Mouse (Mus musculus): ENCODE data around the gene Gchfr. TPM values are rescaled to one million over a fixed set of nuclear protein-coding genes. Genes with fewer than 3 reads are reported as not detected.
A peak's percentile ranks its signal among the peaks of the same experiment; 100 is the strongest.

The Gchfr gene
- total and polyA plus RNA-seq, 3 experiments, result 8.0 to 28.8 (median 10.2) TPM

DNA sequence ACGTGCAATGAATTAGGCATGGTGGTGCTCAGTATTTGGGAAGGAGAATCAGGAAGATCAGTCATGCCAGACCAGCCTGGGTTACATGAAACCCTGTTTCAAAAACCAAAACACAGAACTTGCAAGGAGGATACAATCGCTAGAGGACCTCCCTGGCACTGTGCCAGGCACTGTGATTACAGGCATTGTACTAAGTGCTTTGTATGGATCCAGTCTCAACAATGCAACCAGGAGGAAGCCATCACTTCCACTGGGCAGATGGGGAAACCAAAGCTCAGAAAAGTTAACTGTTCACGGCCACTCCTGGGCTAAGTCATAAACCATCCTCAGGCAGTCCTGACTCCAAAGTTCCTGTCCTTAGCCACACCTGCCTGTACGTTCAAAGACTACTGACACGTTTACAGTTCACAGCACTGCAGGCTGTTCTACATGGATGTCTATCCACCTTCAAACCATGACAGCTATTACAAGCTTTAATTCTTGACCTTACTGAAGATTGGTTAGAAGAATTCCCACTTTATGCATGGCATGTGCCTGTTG lies 35.4 kb downstream of the Gchfr start:
- DNase-seq, result peak; percentile 41 to 43
- Histone ChIP-seq H3K4me3 (no peak overlapping the region), H3K27ac (peak overlapping the region; percentile 63), H3K36me3 (ENCODE audit: control insufficient read depth, insufficient read depth, low read length) (no peaks in the 10 kb centered on the region), H3K9ac (ENCODE audit: low read depth, low read length) (no peak overlapping the region), H3K4me1 (ENCODE audit: control insufficient read depth, insufficient read depth, low read length) (peaks cover 10% of the 10 kb centered on the region), H3K27me3 (ENCODE audit: control insufficient read depth, insufficient read depth, low read length) (no peaks in the 10 kb centered on the region), H3K79me2 (replicated peaks; ENCODE audit: control insufficient read depth, insufficient read depth, low read length) (no peaks in the 10 kb centered on the region; the same call in 1 of the 2 replicates)
- 43% methylated on average over 5 of the region's 5 CpGs for WGBS
- no peak for TF ChIP-seq CTCF (IDR thresholded peaks at IDR 0.05)
- no peak for TF ChIP-seq POLR2A (IDR thresholded peaks at IDR 0.05; ENCODE audit: insufficient read depth, low read depth, low read length)
- TF ChIP-seq EP300 (IDR thresholded peaks at IDR 0.05; ENCODE audit: insufficient read depth, low read depth, low read length), result no peak
- intact Hi-C loops (cut with DNase I), result no loop called here

DNA sequence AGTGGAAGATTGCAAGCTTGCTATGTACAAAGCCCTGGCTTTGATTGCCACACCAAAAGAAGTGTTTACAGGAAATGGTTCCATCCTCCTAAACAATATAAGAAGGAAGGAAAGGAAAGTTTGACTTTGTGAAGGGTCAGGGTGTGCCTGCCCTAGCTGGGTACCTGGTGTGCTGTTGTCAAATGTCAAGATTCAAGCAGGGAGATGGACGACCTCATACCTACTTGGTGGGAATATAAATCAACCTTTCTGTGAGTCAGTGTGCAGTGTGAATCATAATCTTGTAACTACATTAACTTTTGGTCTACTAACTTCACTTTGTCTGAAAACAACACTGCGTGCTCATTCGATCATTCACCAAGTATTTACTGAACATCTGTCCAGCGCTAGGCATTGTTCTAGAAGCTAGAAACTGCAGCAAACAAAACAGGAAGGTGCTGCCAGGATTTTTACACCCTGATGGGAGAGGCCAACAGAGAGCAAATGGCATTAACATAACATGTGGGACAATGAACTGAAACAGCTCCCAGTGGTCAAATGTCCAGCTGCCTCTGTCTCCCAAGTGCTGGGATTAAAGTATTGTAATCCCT lies 36.4 kb downstream of the Gchfr start:
- 49% methylated on average over 4 of the region's 4 CpGs for whole genome bisulfite sequencing
- no peak for DNase-seq
- H3K4me3 ChIP-seq, result no peak overlapping the region
- peak overlapping the region; percentile 63 for H3K27ac ChIP-seq
- H3K4me1 ChIP-seq (ENCODE audit: control insufficient read depth, insufficient read depth, low read length), result peaks cover 7% of the 10 kb centered on the region
- H3K9ac ChIP-seq (ENCODE audit: low read depth, low read length), result no peak overlapping the region
- H3K79me2 ChIP-seq (replicated peaks; ENCODE audit: control insufficient read depth, insufficient read depth, low read length), result no peaks in the 10 kb centered on the region; the same call in 1 of the 2 replicates
- intact Hi-C loops (cut with DNase I), result no loop called here
- H3K27me3 ChIP-seq (ENCODE audit: control insufficient read depth, insufficient read depth, low read length), result no peaks in the 10 kb centered on the region
- no peaks in the 10 kb centered on the region for H3K36me3 ChIP-seq (ENCODE audit: control insufficient read depth, insufficient read depth, low read length)
- TF ChIP-seq EP300 (IDR thresholded peaks at IDR 0.05; ENCODE audit: insufficient read depth, low read depth, low read length) (no peak), POLR2A (IDR thresholded peaks at IDR 0.05; ENCODE audit: insufficient read depth, low read depth, low read length) (no peak), CTCF (IDR thresholded peaks at IDR 0.05) (no peak)

DNA sequence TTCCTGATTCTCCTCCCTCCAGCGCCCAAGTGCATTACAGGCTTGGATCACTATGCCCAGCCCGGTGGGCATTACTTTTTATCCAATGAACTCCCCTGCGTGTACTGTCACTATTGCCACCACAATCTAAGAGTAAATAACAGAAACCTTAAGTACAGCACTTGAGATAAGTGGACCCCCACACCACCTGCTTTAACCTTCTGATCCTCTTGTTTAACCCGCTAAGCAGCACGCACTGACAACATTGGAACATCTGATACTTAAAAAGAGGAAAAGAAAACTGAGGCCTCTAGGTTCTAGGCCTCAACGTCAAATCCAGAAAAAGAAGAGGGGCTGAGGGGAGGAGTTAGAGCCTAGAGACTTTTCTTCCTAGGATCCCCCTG lies 40.4 kb downstream of the Gchfr start:
- Histone ChIP-seq H3K4me1 (ENCODE audit: control insufficient read depth, insufficient read depth, low read length) (peaks cover 7% of the 10 kb centered on the region), H3K27ac (peak overlapping the region; percentile 96), H3K9ac (ENCODE audit: low read depth, low read length) (peak overlapping the region; percentile 72; the same call in 1 of the 2 replicates), H3K36me3 (ENCODE audit: control insufficient read depth, insufficient read depth, low read length) (no peaks in the 10 kb centered on the region), H3K27me3 (ENCODE audit: control insufficient read depth, insufficient read depth, low read length) (no peaks in the 10 kb centered on the region), H3K4me3 (peak overlapping the region; percentile 84), H3K79me2 (replicated peaks; ENCODE audit: control insufficient read depth, insufficient read depth, low read length) (no peaks in the 10 kb centered on the region)
- 15% methylated on average over 6 of the region's 6 CpGs for WGBS
- intact Hi-C loops (cut with DNase I), result no loop called here
- DNase-seq, result no peak
- TF ChIP-seq EP300 (IDR thresholded peaks at IDR 0.05; ENCODE audit: insufficient read depth, low read depth, low read length), result no peak
- TF ChIP-seq POLR2A (IDR thresholded peaks at IDR 0.05; ENCODE audit: insufficient read depth, low read depth, low read length), result no peak
- TF ChIP-seq CTCF (IDR thresholded peaks at IDR 0.05), result no peak

DNA sequence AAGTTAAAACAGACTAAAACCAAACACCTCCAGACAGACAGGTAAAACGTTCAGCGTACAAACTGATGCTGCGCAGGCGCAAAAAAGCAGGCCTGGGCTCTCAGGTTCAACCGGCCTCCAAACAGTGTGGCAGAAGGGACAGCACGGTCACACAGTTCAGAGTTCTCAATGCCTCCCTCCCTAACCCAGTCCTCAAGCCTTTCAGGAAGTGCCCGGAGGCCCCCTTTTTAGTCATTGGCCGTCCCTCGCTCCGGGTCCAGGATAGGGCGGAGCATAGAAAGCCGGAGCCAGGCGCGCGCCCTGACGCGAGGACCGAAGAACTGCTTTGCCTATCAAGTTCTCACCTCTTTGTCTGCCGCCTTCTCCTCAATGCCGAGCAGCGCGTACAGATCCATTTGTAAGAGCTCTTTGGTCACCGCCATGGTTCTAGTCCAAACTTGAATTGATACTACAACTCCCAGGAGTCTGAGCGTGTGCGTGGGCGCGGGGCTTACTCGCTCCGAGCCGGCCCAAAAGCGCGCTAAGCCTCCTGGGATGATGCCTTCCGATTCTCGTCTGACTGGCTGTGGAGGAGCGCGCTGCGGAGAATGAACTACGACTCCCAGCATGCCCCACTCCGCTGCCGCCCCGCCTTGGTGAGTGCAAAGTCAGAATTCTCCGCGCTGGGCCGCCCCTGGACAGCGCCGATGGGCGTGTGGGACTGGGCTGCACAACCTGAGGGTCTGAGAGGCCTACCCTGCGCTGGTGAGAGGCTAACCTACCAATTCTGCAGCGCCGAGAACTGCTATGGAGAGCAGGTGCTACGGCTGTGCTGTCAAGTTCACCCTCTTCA lies 41.0 kb downstream of the Gchfr start, which contains the start of the genes Zfyve19 and Dnajc17:
Zfyve19 (plus strand) TSS at position 274 of the 832 bp plus-strand sequence.
Dnajc17 (minus strand) TSS at position 452 of the 832 bp plus-strand sequence.
- Histone ChIP-seq H3K79me2 (replicated peaks; ENCODE audit: control insufficient read depth, insufficient read depth, low read length) (no peaks in the 10 kb centered on the region), H3K4me1 (ENCODE audit: control insufficient read depth, insufficient read depth, low read length) (peaks cover 5% of the 10 kb centered on the region), H3K27me3 (ENCODE audit: control insufficient read depth, insufficient read depth, low read length) (no peaks in the 10 kb centered on the region), H3K36me3 (ENCODE audit: control insufficient read depth, insufficient read depth, low read length) (no peaks in the 10 kb centered on the region), H3K27ac (peak within 1 kb of the TSS; percentile 96), H3K4me3 (peak within 1 kb of the TSS; percentile 84), H3K9ac (ENCODE audit: low read depth, low read length) (peak within 1 kb of the TSS; percentile 82)
- peak; percentile 93 to 97 for DNase-seq
- intact Hi-C loops (cut with DNase I), result no loop called here
- TF ChIP-seq EP300 (IDR thresholded peaks at IDR 0.05; ENCODE audit: insufficient read depth, low read depth, low read length), result no peak
- TF ChIP-seq CTCF (IDR thresholded peaks at IDR 0.05), result no peak
- peak; percentile 84 for TF ChIP-seq POLR2A (IDR thresholded peaks at IDR 0.05; ENCODE audit: insufficient read depth, low read depth, low read length)
- under 1% methylated on average over 51 of the region's 51 CpGs for WGBS

DNA sequence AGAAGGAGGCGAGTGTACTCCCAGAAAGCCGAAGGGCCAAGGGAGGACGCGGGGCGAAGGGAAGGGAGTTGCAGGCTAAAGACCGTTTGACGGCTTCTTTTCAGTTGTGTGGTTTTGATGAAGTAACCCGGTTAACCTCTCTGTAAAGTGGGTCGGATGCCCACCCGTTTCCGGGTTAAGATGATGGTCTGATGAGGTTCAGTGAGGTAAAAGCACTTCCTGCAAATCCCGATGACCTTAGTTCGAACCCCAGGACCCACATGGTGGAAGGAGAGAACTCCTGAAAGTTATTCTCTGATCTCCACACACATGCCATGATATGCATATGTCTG lies 41.6 kb downstream of the Gchfr start:
- TF ChIP-seq CTCF (IDR thresholded peaks at IDR 0.05), result no peak
- no peak for TF ChIP-seq EP300 (IDR thresholded peaks at IDR 0.05; ENCODE audit: insufficient read depth, low read depth, low read length)
- no peak for TF ChIP-seq POLR2A (IDR thresholded peaks at IDR 0.05; ENCODE audit: insufficient read depth, low read depth, low read length)
- intact Hi-C loops (cut with DNase I), result no loop called here

More for the DNA sequence above, 41.6 kb downstream of the Gchfr start:
- H3K4me1 ChIP-seq (ENCODE audit: control insufficient read depth, insufficient read depth, low read length), result peaks cover 3% of the 10 kb centered on the region
- no peaks in the 10 kb centered on the region for H3K27me3 ChIP-seq (ENCODE audit: control insufficient read depth, insufficient read depth, low read length)
- no peak for DNase-seq
- peak overlapping the region; percentile 84 for H3K4me3 ChIP-seq
- no peaks in the 10 kb centered on the region for H3K79me2 ChIP-seq (replicated peaks; ENCODE audit: control insufficient read depth, insufficient read depth, low read length)
- H3K36me3 ChIP-seq (ENCODE audit: control insufficient read depth, insufficient read depth, low read length), result no peaks in the 10 kb centered on the region
- H3K9ac ChIP-seq (ENCODE audit: low read depth, low read length), result peak overlapping the region; percentile 82
- peak overlapping the region; percentile 73 for H3K27ac ChIP-seq
- under 1% methylated on average over 13 of the region's 13 CpGs for WGBS

Other genes with a start within 250 kb of the Gchfr start
- gene Chst14, start 241.3 kb upstream of the Gchfr start, total RNA-seq (2021), result 1 to 10 TPM; 7.8 to 8.2 TPM
- 9.5 and 10.4 TPM in 2 replicates for gene Chst14, start 241.3 kb upstream of the Gchfr start, polyA plus RNA-seq (2012; rRNA removed)
- 10 to 100 TPM in 1 of 2 experiments, 1 to 10 TPM in 1; 9.7 to 10.9 TPM for gene Ccdc32, start 138.4 kb upstream of the Gchfr start, total RNA-seq (2021)
- 5.2 and 10.8 TPM in 2 replicates for gene Ccdc32, start 138.4 kb upstream of the Gchfr start, polyA plus RNA-seq (2012; rRNA removed)
- gene Rpusd2, start 133.0 kb upstream of the Gchfr start, total RNA-seq (2021), result 1 to 10 TPM; 4.1 to 5.1 TPM
- gene Rpusd2, start 133.0 kb upstream of the Gchfr start, polyA plus RNA-seq (2012; rRNA removed), result 3.4 and 5.7 TPM in 2 replicates
- under 1 TPM; 0.39 to 0.48 TPM for gene Knl1, start 120.7 kb upstream of the Gchfr start, total RNA-seq (2021)
- gene Knl1, start 120.7 kb upstream of the Gchfr start, polyA plus RNA-seq (2012; rRNA removed), result 0.02 and 0.06 TPM in 2 replicates
- under 1 TPM; 0.44 to 0.48 TPM for gene Rad51, start 55.0 kb upstream of the Gchfr start, total RNA-seq (2021)
- 0.70 and 1.0 TPM in 2 replicates for gene Rad51, start 55.0 kb upstream of the Gchfr start, polyA plus RNA-seq (2012; rRNA removed)
- 10 to 100 TPM; 20.0 to 20.1 TPM for gene Rmdn3, start 10.7 kb upstream of the Gchfr start, total RNA-seq (2021)
- 9.0 and 12.4 TPM in 2 replicates for gene Rmdn3, start 10.7 kb upstream of the Gchfr start, polyA plus RNA-seq (2012; rRNA removed)
- not detected for gene Gm14137, start 6.7 kb downstream of the Gchfr start, total RNA-seq (2021)
- gene Gm14137, start 6.7 kb downstream of the Gchfr start, polyA plus RNA-seq (2012; rRNA removed), result 0.04 TPM in 1 of 2 replicates, not detected in the other
- gene Zfyve19, start 40.8 kb downstream of the Gchfr start, total RNA-seq (2021), result 10 to 100 TPM in 1 of 2 experiments, 1 to 10 TPM in 1; 8.5 to 11.6 TPM
- 17.1 and 25.2 TPM in 2 replicates for gene Zfyve19, start 40.8 kb downstream of the Gchfr start, polyA plus RNA-seq (2012; rRNA removed)
- gene Dnajc17, start 41.0 kb downstream of the Gchfr start, total RNA-seq (2021), result 10 to 100 TPM in 1 of 2 experiments, 1 to 10 TPM in 1; 9.3 to 10.1 TPM
- 2.5 and 4.1 TPM in 2 replicates for gene Dnajc17, start 41.0 kb downstream of the Gchfr start, polyA plus RNA-seq (2012; rRNA removed)
- gene Ppp1r14d, start 62.1 kb downstream of the Gchfr start, total RNA-seq (2021), result not detected
- not detected in 2 replicates for gene Ppp1r14d, start 62.1 kb downstream of the Gchfr start, polyA plus RNA-seq (2012; rRNA removed)
- not detected for gene Spint1, start 69.6 kb downstream of the Gchfr start, total RNA-seq (2021)
- 0.32 and 1.1 TPM in 2 replicates for gene Spint1, start 69.6 kb downstream of the Gchfr start, polyA plus RNA-seq (2012; rRNA removed)
- not detected for gene Rhov, start 103.5 kb downstream of the Gchfr start, total RNA-seq (2021)
- 0.12 TPM in 1 of 2 replicates, not detected in the other for gene Rhov, start 103.5 kb downstream of the Gchfr start, polyA plus RNA-seq (2012; rRNA removed)
- 10 to 100 TPM; 12.2 TPM for gene Vps18, start 121.0 kb downstream of the Gchfr start, total RNA-seq (2021)
- gene Vps18, start 121.0 kb downstream of the Gchfr start, polyA plus RNA-seq (2012; rRNA removed), result 10.2 and 12.6 TPM in 2 replicates
- gene Dll4, start 158.0 kb downstream of the Gchfr start, total RNA-seq (2021), result 10 to 100 TPM; 13.7 to 15.8 TPM
- 22.0 and 35.8 TPM in 2 replicates for gene Dll4, start 158.0 kb downstream of the Gchfr start, polyA plus RNA-seq (2012; rRNA removed)
- gene Chac1, start 183.5 kb downstream of the Gchfr start, total RNA-seq (2021), result 10 to 100 TPM in 1 of 2 experiments, 1 to 10 TPM in 1; 5.6 to 13.7 TPM
- 6.2 and 8.1 TPM in 2 replicates for gene Chac1, start 183.5 kb downstream of the Gchfr start, polyA plus RNA-seq (2012; rRNA removed)